Mouse (Mus musculus): ENCODE measurements around the gene Olfr985. TPM values are rescaled to one million over a fixed set of nuclear protein-coding genes. Genes with fewer than 3 reads are reported as not detected.

The Olfr985 gene
- total RNA-seq (2022) = not detected

- no peak for DNase-seq (ENCODE audit: low spot score in 2 of 2)
Measured at GRCm38 (mm10) chr9:40130084-40130483, at the start of gene Olfr985. Olfr985 (minus strand) TSS chr9:40130184.

GRCm38 (mm10) chr9:40177017-40177416 lies 47.0 kb upstream of the Olfr985 start:
- DNase-seq (ENCODE audit: low spot score in 2 of 2) = no peak

DNA sequence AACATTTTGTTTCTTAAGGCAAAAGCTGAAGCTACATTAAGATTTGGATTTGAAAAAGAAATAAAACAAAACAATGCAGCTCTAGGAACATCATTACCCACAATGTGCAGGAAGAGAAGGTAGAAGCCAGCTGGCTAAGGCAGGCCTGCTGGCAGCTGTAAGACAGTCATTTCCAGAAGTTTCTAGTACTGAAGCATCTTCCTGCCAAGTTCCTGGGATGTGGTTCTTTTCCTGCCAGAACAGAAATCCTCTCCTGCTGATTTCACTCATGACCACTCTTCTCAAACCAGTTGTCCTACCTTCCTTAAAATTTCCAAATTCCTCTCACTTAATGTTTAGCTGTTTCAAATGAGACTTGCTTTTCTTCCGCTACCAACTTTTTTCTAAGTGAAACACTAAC lies 36.5 kb upstream of the Olfr985 start:
- no peak for DNase-seq (ENCODE audit: low spot score in 2 of 2)

- DNase-seq (ENCODE audit: low spot score in 2 of 2) = no peak
Measured at GRCm38 (mm10) chr9:40155118-40155644, 25.2 kb upstream of the Olfr985 start.

DNA sequence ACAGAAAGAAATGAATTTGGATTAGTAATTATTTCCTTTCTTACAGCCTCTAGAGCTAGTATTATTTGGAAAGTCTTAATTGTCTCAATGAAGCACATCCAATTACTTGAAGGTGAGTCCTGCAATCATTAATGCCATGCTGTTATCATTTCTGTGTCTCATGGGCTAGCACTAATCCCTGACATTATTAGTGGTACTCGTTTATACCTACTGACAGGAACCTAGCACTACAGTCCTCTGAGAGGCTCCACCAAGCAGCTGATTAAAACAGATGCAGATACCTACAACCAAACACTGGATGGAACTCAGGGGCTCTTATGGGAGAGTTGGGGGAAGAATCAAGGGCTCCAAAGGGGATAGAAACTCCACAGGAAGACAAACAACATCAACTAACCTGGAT lies 11.6 kb upstream of the Olfr985 start:
- no peak for DNase-seq (ENCODE audit: low spot score in 2 of 2)

GRCm38 (mm10) chr9:40139484-40139883 lies 9.5 kb upstream of the Olfr985 start:
- no peak for DNase-seq (ENCODE audit: low spot score in 2 of 2)

GRCm38 (mm10) chr9:40136987-40137688 lies 7.2 kb upstream of the Olfr985 start:
- no peak for DNase-seq (ENCODE audit: low spot score in 2 of 2)

GRCm38 (mm10) chr9:40130556-40130955 lies 572 bp upstream of the Olfr985 start:
- no peak for DNase-seq (ENCODE audit: low spot score in 2 of 2)

DNA sequence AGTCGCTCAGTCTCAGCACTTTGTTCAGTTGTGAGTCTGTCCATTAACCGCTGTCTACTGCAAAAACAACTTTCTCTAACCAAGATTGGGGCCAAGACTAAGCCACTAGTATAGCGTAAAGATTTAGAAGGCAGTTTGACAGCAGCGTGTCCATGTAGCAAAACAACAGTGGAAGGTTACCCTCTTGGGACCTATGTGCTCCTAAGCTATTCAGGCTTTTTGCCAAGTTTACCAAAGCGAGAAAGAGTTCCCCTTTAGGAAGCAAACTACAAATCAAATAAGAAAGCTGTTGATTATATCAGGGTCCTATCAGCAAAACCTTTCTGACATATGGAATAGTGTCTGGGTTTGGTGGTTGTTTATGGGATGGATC lies 12.7 kb downstream of the Olfr985 start:
- DNase-seq (ENCODE audit: low spot score in 2 of 2) = no peak

DNA sequence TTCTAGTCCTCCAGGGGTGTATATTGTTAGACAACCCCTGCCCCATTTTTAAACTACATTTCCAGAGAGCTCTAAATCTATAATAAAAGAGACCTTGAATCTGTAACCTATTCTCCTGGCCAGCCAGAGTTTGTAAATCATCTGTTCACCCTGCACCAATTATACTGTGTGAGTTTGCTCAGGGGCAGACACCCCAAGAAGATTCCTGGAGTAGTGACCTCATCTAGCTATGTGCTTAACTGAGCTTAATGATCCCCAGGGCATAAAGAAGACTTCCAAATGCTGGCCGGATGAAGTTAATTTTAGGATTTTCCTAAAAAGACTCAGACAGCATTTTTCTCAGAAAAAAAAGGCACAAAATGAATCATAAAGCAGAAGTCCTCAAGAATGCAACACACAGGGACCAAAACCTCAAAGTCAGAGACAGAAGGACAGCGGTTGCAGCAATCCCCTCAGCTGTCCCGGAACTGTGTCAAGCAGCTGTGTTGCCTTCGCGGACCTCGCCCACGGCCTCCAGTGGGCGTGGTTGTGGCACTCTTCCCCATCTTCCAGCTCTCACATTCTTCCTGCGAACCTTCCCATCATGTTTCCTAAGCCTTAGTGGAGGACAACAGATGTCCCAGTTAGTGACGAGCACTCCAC lies 13.2 kb downstream of the Olfr985 start:
- DNase-seq (ENCODE audit: low spot score in 2 of 2) = no peak

- DNase-seq (ENCODE audit: low spot score in 2 of 2) = no peak
Measured at GRCm38 (mm10) chr9:40114106-40114505, 15.9 kb downstream of the Olfr985 start, which contains the start of gene Olfr984. Olfr984 (minus strand) TSS chr9:40114206.

- no peak for DNase-seq (ENCODE audit: low spot score in 2 of 2)
Measured at GRCm38 (mm10) chr9:40094769-40095168, 35.2 kb downstream of the Olfr985 start.

DNA sequence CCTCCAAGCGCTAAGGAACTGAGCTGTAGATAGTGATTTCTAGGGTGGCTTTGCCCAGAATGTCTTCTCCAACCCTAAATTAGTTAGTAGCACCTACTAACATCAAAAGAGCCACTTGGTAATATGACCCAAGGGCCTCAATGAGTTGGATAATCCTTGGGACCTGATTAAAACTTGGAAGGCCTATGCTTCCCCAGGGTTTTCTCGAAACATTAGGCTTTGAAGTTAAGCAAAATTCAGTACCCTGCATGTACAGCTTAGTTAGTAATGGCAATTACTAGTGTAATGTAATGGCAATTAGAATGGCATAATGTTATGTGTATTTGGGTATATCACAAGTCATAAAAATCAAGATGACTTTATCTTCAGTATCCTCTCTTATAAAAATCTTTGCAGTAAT lies 36.5 kb downstream of the Olfr985 start, which contains the start of gene Olfr983:
TSS of gene Olfr983 (minus strand) at position 101 of the 400 bp plus-strand sequence.
- DNase-seq (ENCODE audit: low spot score in 2 of 2) = no peak

Other genes starting within 250 kb of the Olfr985 start
- not detected for gene Olfr229, start 222.8 kb downstream of the Olfr985 start, total RNA-seq (2022)
- not detected for gene Olfr974, start 192.7 kb downstream of the Olfr985 start, total RNA-seq (2022)
- not detected for gene Olfr975, start 178.1 kb downstream of the Olfr985 start, total RNA-seq (2022)
- not detected for gene Olfr976, start 169.1 kb downstream of the Olfr985 start, total RNA-seq (2022)
- not detected for gene Olfr978, start 138.1 kb downstream of the Olfr985 start, total RNA-seq (2022)
- gene Olfr979, start 126.7 kb downstream of the Olfr985 start, total RNA-seq (2022) = not detected
- gene Olfr980, start 120.6 kb downstream of the Olfr985 start, total RNA-seq (2022) = not detected
- not detected for gene Olfr981, start 108.7 kb downstream of the Olfr985 start, total RNA-seq (2022)
- not detected for gene Olfr982, start 56.4 kb downstream of the Olfr985 start, total RNA-seq (2022)
- gene Olfr983, start 36.6 kb downstream of the Olfr985 start, total RNA-seq (2022) = not detected
- under 1 TPM in 1 of 4 experiments, not detected in 3; 0.06 TPM for gene Olfr984, start 16.0 kb downstream of the Olfr985 start, total RNA-seq (2022)
- not detected for gene Tmem225, start 17.9 kb upstream of the Olfr985 start, total RNA-seq (2022)
- under 1 TPM in 1 of 4 experiments, not detected in 3; 0.18 TPM for gene Olfr986, start 50.7 kb upstream of the Olfr985 start, total RNA-seq (2022)
- gene Zfp202, start 62.1 kb upstream of the Olfr985 start, total RNA-seq (2022) = 1 to 10 TPM; 3.7 to 5.1 (median 4.4) TPM
- gene Scn3b, start 139.0 kb upstream of the Olfr985 start, total RNA-seq (2022) = 100 to 1,000 TPM; 166 to 246 (median 209) TPM